Mouse (Mus musculus) bone marrow macrophage, adult 2 months (primary cell): ENCODE data around the gene Vps26c.

ENCODE experiments used
- CTCF ChIP-seq: IDR thresholded peaks from 2 replicates; pipeline ENCODE4 v1.5.1; 2012; ENCODE audit warnings: low read depth, mild to moderate bottlenecking, low read length, moderate library complexity
- POLR2A ChIP-seq: IDR thresholded peaks from 2 replicates; pipeline ENCODE4 v1.6.1; 2012; ENCODE audit warnings: mild to moderate bottlenecking, low read depth, low read length, borderline replicate concordance

GRCm38 (mm10) chr16:94535716-94536115, 9.1 kb upstream of the Vps26c start:
- TF ChIP-seq CTCF (no peak), POLR2A (no peak)
